Comparison of ENCODE assay signal across 7 mouse cellular contexts in genomic region chr2:74749337-74750121, GRCm38 (mm10). TPM values are rescaled to one million over a fixed set of nuclear protein-coding genes. Genes with fewer than 3 reads are reported as not detected.
A peak's percentile ranks its signal among the peaks of the same experiment; 100 is the strongest.
DNase-seq lines count a peak whose midpoint lies in the region; ATAC-seq lines count a peak whose summit lies in the region.

No protein-coding gene starts in this region.

- H3K9me3 ChIP-seq in forebrain, embryonic 16.5 days (ENCODE audit: control insufficient read depth, low read length), result 0 out of 2 replicates have a peak, but pooled peaks cover 3% of the 10 kb centered on the region
- H3K9me3 ChIP-seq in kidney, embryonic 15.5 days (replicated peaks), result no peaks in the 10 kb centered on the region

- peaks cover 83% of the 10 kb centered on the region for H3K27me3 ChIP-seq in forebrain, embryonic 16.5 days (replicated peaks; ENCODE audit: control insufficient read depth, insufficient read depth, low read length)
- H3K27me3 ChIP-seq in kidney, embryonic 15.5 days, result peaks cover 42% of the 10 kb centered on the region

- no peak overlapping the region for H3K27ac ChIP-seq in forebrain, embryonic 16.5 days (ENCODE audit: low read length)
- peak overlapping the region; percentile 78 for H3K27ac ChIP-seq in kidney, embryonic 15.5 days

- peak; percentile 43; the same call in 1 of the 2 replicates for ATAC-seq in forebrain, embryonic 16.5 days
- ATAC-seq in kidney, embryonic 15.5 days (replicated peaks; ENCODE audit: low FRiP score), result peak; percentile 80

- no peak overlapping the region for H3K9ac ChIP-seq in forebrain, embryonic 16.5 days (replicated peaks; ENCODE audit: low read depth, low read length)
- H3K9ac ChIP-seq in kidney, embryonic 15.5 days, result peak overlapping the region; percentile 45

- H3K4me2 ChIP-seq in forebrain, embryonic 16.5 days (ENCODE audit: low read length), result no peak overlapping the region
- peak overlapping the region; percentile 73 for H3K4me2 ChIP-seq in kidney, embryonic 15.5 days

- 0 out of 2 replicates have a peak overlapping the region, but pooled peaks have one; percentile 0 for H3K4me3 ChIP-seq in forebrain, embryonic 16.5 days (replicated peaks; ENCODE audit: low read length)
- H3K4me3 ChIP-seq in kidney, embryonic 15.5 days (replicated peaks), result peak overlapping the region; percentile 39

- intact Hi-C loops in left cerebral cortex, postnatal 36 days (cut with DNase I), result no loop called here

- H3K36me3 ChIP-seq in forebrain, embryonic 16.5 days (ENCODE audit: control insufficient read depth, insufficient read depth), result no peaks in the 10 kb centered on the region
- H3K36me3 ChIP-seq in kidney, embryonic 15.5 days, result no peaks in the 10 kb centered on the region

- under 1% methylated on average over 46 of the region's 47 CpGs for WGBS in forebrain, embryonic 16.5 days
- 1% methylated on average over 47 of the region's 47 CpGs for WGBS in kidney, embryonic 15.5 days

- DNase-seq in CD8-positive naive resting alpha-beta T cell, adult 2 months (ENCODE audit: low read depth in 2 of 2, low spot score in 2 of 2), result peak; percentile 43 to 59
- peak; percentile 80 for DNase-seq in T-cell, adult 2 months (ENCODE audit: low spot score)
- DNase-seq in naive thymus-derived CD4-positive, alpha-beta T cell, adult 2 months (ENCODE audit: low read depth), result peak; percentile 69
- DNase-seq in left cerebral cortex, postnatal 36 days (ENCODE audit: low spot score in 2 of 2), result no peak
- DNase-seq in left cerebral cortex, adult 8-10 months (ENCODE audit: low spot score in 2 of 2), result no peak

- H3K4me1 ChIP-seq in forebrain, embryonic 16.5 days (replicated peaks; ENCODE audit: control insufficient read depth, insufficient read depth, low read length), result peaks cover 9% of the 10 kb centered on the region; the same call in 1 of the 2 replicates
- peaks cover 73% of the 10 kb centered on the region for H3K4me1 ChIP-seq in kidney, embryonic 15.5 days

RNA-seq across cellular contexts. Expression of gene Hoxd1, which starts 13.3 kb away (rescaled TPM):
- not detected in 2 replicates for polyA plus RNA-seq in forebrain, embryonic 16.5 days (2015; fragmentation: Nextera tagmentation; extraction: Ambion mirVana)
- 1.2 and 1.5 TPM in 2 replicates for polyA plus RNA-seq in kidney, embryonic 15.5 days (2015; fragmentation: Nextera tagmentation; extraction: Ambion mirVana)
- total RNA-seq in left cerebral cortex, postnatal 36 days (2021), result not detected
- total RNA-seq in left cerebral cortex, adult 8-10 months (2022), result under 1 TPM in 2 of 4 experiments, not detected in 2; 0.18 to 0.19 TPM

RNA-seq across cellular contexts. Expression of gene Gm28230, which starts 23.0 kb away (rescaled TPM):
- not detected in 2 replicates for polyA plus RNA-seq in forebrain, embryonic 16.5 days (2015; fragmentation: Nextera tagmentation; extraction: Ambion mirVana)
- 1.7 and 2.3 TPM in 2 replicates for polyA plus RNA-seq in kidney, embryonic 15.5 days (2015; fragmentation: Nextera tagmentation; extraction: Ambion mirVana)
- not detected for total RNA-seq in left cerebral cortex, postnatal 36 days (2021)
- not detected for total RNA-seq in left cerebral cortex, adult 8-10 months (2022)

RNA-seq across cellular contexts. Expression of gene Hoxd4, which starts 37.8 kb away (rescaled TPM):
- not detected in 2 replicates for polyA plus RNA-seq in forebrain, embryonic 16.5 days (2015; fragmentation: Nextera tagmentation; extraction: Ambion mirVana)
- 5.6 and 5.8 TPM in 2 replicates for polyA plus RNA-seq in kidney, embryonic 15.5 days (2015; fragmentation: Nextera tagmentation; extraction: Ambion mirVana)
- not detected for total RNA-seq in left cerebral cortex, postnatal 36 days (2021)
- total RNA-seq in left cerebral cortex, adult 8-10 months (2022), result not detected

RNA-seq across cellular contexts. Expression of gene Hoxd3, which starts 37.8 kb away (rescaled TPM):
- not detected in 2 replicates for polyA plus RNA-seq in forebrain, embryonic 16.5 days (2015; fragmentation: Nextera tagmentation; extraction: Ambion mirVana)
- polyA plus RNA-seq in kidney, embryonic 15.5 days (2015; fragmentation: Nextera tagmentation; extraction: Ambion mirVana), result 15.2 and 15.9 TPM in 2 replicates
- total RNA-seq in left cerebral cortex, postnatal 36 days (2021), result not detected
- not detected for total RNA-seq in left cerebral cortex, adult 8-10 months (2022)

RNA-seq across cellular contexts. Expression of gene Hoxd8, which starts 45.1 kb away (rescaled TPM):
- not detected in 2 replicates for polyA plus RNA-seq in forebrain, embryonic 16.5 days (2015; fragmentation: Nextera tagmentation; extraction: Ambion mirVana)
- 36.4 and 40.8 TPM in 2 replicates for polyA plus RNA-seq in kidney, embryonic 15.5 days (2015; fragmentation: Nextera tagmentation; extraction: Ambion mirVana)
- not detected for total RNA-seq in left cerebral cortex, postnatal 36 days (2021)
- total RNA-seq in left cerebral cortex, adult 8-10 months (2022), result not detected

Comparison
In these comparisons a context has a peak if more than half of its experiments do, and no peak if none do; other contexts are left out.
1. DNase-seq: peak in CD8-positive naive resting alpha-beta T cell, adult 2 months (2 of 2), T-cell, adult 2 months (single experiment) and naive thymus-derived CD4-positive, alpha-beta T cell, adult 2 months (single experiment); none in left cerebral cortex, postnatal 36 days (0 of 2) and left cerebral cortex, adult 8-10 months (0 of 2).